Mouse (Mus musculus) skeletal muscle tissue, adult 2 months (tissue): ENCODE measurements at regions not wholly inside any gene's neighbourhood (a gene's known extent, or its start where the extent isn't known, plus 50 kb on each side); places are given as distances from the start of the nearest gene placed in this dataset.

ENCODE experiments used
- DNase-seq: peaks from one replicate; pipeline ENCODE4 v3.0.0-alpha.2; 2012; ENCODE audit warnings: low read depth, low spot score

DNA sequence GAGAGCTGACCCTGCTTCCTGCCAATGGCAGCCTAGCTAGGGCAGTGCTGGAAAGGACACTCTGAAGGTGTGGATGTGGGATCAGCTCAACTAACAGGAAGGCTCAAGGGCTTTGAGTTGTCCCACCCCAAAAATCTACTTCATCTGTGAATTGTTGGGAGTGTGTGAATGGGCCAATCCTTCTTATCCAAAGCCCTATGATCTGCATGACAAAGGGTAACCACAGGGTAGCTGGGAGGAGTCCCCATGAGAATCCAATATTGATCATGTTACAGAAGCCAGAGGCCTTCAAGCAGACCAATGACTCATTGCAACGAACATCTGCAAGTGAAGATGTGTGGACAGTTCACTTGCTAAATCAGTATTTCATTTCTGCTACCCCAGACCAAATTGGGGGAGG, 51.1 kb upstream of the Adra1b start:
- no peak for DNase-seq

DNA sequence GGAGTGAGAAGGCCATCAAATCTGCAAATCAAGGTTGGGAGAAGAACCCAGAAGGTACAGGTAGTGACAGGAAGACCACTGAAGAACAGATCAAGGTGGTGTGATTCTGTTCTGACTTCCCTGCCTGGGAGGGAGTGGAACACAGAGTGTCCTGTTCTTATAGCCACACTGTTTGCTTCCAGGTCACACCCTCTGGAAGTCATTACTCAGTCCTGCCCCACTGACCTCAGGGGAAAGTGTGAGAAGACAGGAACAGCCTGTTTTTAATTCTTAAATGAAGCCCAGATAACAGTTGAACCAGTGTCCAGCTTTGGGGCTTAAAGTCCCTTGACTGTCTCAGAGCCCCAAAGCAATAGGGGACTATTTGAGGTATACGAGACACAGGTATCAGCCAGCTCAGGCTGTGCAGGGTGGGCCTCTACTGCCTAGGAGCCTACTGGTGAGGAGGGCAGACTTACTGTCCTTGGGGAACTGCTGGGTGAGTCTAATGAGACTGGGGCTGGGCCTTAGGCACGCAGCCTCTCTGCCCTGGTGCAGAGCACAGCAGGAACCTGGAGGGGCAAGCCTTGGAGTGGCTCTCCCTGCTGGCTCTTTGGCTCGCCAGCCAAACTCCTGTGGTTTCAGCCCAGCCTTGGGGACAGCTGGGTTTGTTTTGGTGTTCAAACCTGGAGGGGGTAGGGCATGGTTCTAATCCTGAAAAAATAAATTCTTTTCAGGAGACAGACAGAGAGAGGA, 57.4 kb upstream of the Adra1b start:
- DNase-seq: peak; percentile 22

DNA sequence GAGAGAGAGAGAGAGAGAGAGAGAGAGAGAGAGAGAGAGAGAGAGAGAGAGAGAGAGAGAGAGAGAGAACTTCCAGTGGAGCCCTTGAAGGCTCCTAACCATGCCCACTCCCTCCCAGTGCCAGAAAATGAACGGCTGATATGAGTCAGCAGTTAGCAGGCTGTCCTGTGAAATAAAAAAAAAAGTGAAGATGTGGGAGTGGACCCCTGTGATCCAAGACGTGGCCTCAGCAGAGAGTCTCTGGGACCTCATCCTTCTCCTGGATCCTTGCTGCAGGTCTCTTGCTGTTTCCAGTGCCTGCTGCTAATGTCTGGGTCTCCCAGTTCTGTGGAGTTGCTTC, 57.9 kb upstream of the Adra1b start:
- DNase-seq: peak; percentile 16

DNA sequence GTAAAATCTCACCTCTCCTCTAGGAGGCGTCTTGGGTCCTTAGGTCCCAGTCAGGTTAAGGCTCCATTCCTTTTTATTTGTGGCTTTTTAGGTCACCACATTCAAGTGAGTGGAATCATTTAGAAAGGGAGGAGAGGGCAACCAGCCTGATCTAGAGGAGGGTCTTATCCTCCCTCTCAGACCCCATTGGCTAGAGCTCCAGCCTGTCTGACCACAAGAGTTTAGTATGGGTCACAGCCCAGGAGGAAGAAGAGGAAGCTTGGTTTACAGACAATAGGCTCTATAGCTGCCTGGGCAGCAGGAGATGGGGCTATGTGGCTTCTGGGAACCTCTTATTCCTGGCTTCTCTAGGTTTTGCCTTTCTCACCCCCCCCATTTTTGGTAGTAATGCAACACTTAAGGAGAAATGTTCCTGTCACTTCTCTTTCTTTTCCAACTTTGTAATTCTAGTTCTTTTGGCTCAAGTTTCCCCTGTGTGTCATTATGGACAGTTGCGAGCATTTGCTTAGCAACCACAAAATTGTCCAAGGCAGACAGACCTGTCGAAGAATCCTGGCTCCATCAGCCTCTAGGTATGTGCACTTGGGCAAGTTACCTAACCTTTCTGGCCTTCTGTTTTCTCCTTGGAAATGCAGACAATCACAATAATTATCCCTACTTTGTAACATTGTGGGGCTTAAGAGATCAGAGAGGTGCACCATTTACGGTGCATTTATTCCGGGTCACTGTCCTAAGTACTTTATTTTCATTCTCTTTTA, 59.5 kb upstream of the Adra1b start:
- DNase-seq: no peak

DNA sequence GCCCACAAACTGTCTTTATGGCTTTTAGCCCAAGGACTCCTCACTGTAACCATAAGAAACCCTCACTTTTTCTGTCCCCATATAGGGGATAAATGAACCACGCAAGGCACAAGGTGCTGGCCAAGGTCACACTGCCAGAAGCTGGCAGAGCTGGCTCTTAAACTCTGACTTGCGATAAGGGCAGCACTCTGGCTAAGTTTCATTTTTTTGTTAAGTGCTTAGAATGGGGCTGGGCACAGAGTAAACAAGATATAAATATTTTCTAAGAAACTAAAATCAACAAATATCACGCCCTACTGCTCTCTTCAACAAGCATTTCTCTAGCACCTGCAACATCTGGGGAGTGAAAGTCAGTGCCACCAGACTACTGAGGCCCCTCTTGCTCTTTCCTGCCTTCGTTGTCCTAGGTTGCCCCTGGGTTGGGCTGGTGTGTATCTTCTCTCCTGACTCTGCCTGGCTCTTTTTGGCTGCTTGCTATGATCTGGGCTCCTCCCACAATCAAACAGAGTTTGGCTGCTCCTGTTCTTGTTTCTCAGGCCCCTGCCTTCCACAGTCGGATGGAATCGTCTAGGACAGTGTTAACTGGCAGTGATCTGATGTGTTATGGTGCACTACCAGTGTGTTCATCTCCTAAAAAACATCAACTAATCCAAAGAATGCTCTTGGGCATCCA, 60.5 kb upstream of the Adra1b start:
- DNase-seq: no peak

DNA sequence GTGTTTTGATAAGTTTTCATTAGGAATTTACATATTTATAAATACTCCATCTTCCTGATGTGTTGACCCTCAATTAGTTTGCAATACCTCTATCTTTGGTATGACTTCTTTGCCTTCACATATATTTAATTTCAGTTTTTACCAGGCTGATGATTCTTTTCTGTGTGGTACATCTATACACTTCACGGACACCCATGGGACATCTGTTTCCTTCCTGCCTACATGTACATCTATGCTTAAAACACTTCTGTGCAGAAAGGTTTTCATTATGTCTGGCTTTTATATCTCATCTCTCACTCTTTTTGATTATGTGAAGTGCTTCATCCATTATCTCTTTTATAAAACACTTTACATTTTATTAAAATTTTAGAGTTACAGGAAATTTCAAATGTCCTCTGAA, 66.8 kb upstream of the Adra1b start:
- no peak for DNase-seq

DNA sequence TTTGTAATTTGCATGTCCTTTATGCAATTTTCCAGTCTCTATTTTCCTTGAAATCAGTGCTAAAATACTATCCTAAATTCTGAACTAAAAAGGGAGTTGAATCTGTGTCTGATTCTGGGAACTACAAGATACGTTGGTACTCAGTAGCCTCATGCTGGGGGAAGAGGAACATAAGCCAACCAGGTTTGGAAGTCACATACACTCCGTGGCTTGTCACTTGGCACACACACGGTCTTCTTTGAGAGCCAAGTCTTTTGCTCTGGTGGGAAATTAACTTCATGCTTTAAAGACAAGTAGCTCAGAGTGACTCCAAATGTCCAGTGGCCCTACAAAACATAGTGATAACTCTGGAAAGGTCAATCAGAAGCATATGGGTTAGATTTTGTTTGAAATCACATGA, 70.9 kb upstream of the Adra1b start:
- DNase-seq: no peak

DNA sequence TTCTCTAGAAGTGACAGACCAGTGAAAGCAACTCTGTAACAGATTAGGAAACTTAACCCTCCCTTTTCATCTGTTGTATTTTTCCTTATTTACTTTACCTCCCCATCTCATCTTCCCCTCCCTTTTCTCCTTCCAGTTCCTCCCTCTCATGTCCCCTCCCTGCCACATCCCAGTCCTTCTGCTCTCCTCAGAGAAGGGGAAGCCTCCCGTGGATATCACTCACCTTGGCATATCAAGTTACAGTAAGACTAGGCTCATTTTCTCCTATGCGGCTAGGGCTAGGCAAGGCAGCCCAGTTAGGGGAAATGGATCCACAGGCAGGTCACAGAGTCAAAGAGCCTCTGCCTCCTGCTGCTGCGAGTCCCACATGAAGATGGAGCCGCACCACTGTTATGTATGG, 75.0 kb upstream of the Adra1b start:
- DNase-seq: no peak

DNA sequence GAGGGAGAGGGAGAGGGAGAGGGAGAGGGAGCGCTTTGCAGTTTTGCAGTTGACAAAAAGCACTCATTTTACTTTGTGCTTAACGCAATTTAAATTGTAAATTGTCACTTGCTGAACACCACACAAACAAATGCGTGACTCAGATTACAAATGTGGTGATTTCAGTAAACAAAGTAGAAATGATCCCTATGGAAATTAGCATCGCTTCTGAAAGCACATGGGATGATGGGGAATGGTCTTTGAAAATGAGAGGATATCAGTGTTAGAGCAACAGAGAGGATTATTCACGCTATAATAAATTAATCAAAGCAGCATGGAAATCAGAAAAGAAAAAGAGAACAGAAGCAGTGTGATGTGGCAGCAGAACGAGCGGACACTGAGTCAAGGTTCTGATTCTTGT, 78.4 kb upstream of the Adra1b start:
- DNase-seq: no peak

DNA sequence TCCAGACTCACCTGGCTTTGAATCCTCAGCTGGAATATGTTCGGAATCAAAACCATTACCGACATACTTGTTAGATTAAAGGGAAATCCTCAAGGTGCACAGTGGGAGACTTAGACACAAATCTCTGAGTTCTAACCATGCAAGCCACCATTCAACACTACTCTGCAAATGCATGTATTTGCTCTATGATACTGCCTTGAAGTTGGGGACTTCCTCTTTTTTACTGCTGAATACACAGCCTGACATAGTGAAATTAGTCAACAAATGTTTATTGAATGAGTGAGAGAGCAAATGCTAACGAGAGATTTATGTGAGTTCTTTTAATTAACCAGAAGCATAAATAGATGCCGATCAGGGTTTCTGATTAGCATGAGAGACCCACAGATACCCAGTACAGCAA, 79.4 kb upstream of the Adra1b start:
- DNase-seq: no peak

DNA sequence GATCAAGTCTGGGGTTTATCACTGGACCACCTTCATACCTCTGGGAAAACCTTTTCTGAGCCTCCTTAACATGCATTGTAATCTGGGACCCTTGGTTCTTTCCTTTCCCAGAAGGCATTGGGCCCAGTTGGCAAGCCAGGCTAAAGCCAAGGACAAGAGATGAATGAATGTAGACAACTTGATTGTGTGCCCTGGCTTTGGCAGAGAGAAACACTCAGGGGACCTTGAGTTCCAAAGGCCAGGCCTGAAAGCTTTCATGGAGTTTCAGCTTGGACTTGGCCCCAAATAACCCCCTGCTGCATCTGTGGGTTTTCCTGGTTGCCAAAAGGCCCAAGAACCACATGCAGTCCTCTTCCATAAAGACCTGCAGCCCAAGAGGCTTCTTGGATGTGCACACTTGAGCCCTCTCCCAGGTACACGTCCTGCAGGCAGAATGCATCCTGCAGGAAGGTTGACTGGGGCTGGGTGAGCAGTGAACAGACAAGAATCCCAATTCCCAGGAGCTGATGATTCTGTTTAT, 89.0 kb upstream of the Adra1b start:
- DNase-seq: peak; percentile 19

DNA sequence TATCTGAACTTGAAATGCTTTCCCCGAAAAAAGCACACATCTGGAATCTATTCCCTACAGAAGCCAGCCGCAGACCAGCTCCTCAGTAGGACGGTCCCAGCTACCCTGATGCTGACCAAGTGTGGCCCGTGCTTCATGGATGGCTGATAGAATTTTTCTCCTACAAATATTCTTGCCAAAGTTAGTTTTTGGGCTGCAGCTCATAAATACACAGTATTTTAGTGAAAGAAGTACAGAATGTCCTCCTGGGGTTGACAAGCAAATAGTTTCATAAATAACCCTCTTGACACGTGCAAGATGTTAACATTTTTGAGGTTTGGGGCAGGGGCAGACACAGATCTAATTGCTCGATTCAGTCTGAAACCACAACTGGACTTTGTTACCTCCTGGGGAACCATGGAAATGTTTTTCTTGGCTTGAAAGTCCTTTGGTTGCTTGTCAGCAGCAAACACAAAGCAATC, 91.0 kb upstream of the Adra1b start:
- peak; percentile 41 for DNase-seq

DNA sequence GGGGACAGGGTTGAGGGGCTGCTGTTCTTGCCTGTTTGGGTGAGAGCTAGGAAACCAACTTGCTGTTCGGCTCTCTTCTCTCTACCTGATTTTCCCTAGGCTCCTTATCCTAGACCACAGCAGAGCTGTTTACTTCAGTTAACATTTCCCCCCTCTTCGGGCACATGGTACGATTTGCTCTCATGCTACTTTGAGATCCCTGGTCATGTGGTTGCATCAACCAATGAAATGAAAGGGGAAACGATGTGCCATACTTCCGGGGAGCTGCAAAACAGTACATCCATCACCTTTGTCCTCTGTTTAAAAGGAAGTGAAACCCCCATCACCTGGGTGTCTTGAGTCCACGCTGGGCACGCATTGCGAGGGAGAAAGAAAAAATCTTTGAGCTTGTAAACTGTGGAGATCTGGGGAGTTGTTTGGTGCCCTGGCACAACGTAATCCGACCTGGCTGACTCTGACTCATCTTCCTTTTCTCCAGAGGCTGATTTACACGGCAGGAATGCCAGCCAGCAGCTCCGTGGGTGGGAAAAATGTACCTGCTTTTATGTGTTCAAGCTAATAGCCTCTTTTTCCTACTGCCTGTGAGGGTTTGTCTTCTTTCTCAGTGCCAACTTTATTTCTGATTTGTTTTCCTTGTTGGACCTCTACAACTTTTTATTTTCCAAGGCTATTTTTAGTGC, 97.2 kb upstream of the Adra1b start:
- no peak for DNase-seq

DNA sequence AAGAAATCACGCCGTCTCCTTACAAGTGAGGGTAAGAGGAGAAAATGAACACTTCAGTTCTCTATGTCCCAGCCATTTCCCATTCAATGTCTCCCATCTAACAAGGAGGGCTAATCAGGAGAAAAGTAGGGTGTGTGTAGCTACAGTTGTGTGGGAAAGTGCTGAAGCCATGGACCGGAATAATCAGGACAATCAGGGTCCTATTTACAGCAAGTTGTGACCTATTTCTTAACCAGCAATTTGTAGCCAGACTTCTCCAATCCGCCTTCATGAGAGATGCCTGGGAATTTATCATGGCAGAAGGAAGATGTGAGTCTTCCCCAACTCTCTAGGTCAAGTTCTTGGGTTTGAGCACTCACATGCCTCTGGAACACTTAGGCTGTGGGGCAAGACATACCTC, 99.0 kb upstream of the Adra1b start:
- DNase-seq: no peak

DNA sequence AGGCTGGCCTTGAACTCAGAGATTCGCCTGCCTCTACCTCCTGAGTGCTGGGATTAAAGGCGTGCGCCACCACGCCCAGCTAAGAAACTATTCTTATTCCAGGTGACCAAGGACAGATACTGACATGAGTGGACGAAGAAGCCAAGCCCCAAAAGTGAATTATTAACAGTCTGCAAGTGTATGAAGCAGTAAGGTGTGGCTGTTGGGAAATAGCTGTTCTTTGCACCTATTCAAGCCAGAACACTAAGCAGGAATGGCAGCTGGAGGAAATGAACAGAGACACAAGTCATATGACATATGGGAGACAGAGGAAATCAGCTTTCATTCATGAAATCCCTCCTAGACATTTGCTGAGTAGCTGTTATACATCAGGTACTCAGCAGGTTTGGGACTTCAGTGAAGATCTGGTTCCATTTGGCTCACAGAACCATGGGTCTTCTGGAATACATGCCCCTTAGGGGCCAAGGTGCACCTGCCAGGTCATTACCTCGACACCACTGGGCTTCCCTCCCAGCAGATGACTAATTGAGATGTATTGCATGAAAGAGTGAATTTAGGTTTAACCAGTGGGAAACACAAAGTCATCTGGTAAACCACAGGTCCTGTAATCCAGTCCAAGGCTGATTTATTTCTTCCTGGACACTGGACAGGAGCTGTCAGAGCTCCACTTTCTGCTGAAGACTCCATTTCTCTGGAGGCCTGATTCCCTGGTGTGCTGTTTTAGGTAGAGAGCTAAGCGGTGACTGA, 101.0 kb upstream of the Adra1b start:
- DNase-seq: no peak

DNA sequence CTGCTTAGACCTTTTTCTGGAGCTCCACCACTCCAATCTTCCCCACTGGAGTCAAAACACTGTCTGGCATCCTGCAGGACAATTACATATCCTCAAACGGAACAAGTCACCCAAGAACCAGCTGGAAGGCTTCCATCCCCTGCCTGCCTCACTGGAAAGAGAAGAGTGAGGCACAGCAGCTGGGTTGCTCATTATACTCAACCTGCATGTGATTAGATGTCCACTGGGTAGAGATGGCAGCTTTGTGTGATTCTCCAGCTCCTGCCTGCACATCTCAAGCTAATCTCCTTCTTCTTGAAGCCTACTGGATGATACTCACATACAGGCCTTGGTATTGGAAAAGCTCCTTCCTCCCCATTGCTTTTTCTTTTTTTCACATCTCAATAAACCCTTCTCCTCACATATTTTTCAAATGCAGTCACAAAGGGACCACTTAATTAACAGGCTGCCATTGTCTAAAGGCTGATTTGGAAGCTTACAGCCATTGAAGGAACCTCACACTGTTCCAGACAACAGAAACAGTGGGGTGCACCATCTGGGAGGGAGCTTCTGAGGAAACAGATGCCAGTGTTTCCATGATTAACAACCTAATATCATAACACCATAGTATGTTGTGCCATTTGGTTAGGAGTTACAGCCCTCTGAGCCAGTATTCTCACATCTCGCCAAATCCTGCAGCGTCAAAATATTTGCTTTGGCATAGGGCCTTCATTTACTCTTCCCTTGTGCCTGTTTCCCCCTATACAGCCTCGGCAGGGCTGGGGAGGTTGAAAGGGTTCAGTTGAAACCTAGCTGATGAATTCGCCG, 101.9 kb upstream of the Adra1b start:
- peak; percentile 16 for DNase-seq

DNA sequence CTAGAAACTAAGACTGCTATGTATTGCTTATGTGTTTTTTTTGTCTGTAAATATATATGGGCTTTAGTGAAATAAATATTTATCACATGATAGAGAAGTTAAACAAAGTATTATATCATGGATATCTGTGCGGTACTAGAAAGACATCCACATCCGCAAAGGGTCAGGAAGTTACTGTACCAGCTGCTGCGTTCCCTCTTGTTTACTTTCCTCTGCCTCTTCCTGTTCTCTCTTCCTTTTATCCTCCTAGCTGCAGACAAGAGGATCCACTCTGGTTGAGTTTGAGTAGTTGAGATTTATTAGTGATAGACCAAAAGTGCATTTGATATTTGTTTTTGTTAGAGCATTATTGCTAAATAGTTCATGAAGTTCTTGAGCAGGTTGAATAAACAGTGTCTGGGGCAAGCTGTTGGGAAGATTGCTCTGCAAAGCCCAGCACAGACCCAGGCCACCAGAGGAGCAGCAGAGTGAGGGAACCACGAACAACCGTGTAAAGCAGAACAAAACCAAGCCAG, 106.6 kb upstream of the Adra1b start:
- no peak for DNase-seq

DNA sequence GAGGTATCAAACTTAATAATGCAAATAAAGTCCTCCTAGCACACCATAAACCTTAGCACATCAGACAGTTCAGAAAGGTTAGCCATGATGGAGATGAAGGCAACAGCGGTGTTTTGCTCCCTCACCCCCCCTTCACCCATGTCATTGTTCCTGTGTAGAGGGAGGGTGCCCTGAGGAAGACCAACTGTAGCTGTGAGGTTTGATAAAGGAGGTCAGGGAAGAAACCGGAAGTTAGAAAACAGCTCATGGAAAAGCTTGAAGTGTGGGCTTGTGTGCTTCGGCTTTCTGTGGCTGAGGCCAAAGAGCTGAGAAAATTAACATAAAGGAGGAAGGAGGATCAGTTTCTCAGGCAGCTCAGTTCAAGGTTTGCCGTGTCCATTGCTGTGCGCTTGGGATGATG, 111.3 kb upstream of the Adra1b start:
- no peak for DNase-seq

DNA sequence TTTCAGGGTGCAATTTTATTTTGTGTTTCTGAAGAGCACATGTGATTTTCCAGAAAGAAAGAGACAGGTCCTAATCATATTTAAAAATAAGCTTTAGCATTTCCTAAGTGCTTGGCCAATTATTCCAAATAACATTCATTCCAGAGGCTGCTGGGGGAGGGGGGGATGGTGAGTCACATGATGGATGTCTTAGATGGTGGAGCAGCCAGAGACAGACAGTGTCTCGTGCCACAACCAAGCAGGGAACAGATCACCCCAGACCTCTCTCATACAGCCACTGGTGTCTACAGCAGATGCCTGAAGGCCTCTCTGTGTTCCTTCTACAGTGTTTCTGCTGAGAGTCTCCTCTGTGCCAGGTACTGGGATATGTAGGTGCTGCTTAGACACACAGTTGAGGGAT, 112.8 kb upstream of the Adra1b start:
- no peak for DNase-seq

DNA sequence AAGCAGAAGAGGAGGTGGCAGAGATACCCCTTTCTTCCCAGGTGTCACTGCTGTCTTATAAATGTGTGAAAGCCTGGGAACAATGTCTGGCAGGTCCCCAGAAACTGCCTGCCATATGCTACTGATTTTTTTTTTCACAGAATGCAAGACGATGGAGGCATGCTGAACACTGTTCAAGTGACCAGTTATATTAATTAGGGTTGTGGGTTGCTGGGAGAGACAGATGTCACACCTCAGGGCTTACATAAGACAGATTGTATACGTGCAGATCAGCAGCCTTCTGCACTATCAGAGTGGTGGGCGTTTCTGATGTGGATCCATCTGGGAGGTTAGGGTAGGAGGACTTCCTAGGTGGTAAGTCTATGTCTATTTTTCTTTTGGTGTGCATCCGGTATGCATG, 120.6 kb upstream of the Adra1b start:
- DNase-seq: no peak
